Mouse (Mus musculus) cerebellum, adult (tissue): Measurements from ENCODE around the gene Atg7.

Experiments used
- ATAC-seq: cut with Nextera tagmentation; 2 replicates; pipeline ENCODE4 v1.9.2; 2017; ENCODE audit warnings: mild to moderate bottlenecking, moderate library complexity, mixed read lengths; ENCODE audit not compliant: insufficient number of reproducible peaks, low FRiP score, low TSS enrichment

Gene Atg7

GRCm38 (mm10) chr6:114778650-114779049 lies 135.8 kb downstream of the Atg7 start:
- no peak for ATAC-seq

- no peak for ATAC-seq
Observed at GRCm38 (mm10) chr6:114780583-114780982, 137.7 kb downstream of the Atg7 start.

DNA sequence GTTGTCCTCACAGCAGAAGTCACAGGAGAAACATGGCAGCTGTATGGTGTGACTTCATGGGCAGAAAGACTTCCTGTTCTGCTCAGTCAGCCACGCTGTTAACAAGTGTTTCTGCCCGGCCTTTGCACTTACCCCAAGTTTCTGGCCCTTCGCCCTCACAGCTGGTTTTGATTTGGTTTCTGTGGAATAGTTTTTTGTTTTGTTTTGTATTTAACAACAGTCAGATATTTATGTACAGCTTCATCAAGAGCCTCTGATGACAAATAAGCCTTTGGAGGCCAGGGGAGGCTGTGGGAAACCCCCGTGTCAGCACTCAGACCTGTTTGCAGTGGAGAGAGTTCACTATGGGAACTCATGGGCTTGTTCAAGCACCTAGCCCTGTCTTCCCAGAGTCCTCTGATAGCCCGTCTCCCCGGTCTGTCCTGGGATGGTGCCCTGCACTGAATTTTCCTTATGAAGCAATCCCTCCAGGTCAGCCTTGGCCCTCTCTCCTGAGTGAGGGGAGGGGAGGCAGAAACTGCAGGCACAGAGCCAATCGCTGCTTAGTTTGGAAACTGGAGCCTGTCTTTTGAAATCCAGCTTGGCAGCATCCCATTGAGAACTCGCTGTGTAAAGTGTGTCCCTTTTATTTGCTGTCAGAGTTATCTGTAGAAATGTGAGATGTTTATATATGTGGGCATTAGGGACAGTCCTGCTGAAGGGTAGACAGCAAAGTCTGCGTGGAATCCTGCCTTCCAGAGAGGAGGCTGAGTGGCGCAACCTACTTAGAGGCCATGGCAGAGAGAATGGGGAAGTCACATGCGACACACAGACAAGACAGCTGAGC lies 138.7 kb downstream of the Atg7 start:
- ATAC-seq = no peak

DNA sequence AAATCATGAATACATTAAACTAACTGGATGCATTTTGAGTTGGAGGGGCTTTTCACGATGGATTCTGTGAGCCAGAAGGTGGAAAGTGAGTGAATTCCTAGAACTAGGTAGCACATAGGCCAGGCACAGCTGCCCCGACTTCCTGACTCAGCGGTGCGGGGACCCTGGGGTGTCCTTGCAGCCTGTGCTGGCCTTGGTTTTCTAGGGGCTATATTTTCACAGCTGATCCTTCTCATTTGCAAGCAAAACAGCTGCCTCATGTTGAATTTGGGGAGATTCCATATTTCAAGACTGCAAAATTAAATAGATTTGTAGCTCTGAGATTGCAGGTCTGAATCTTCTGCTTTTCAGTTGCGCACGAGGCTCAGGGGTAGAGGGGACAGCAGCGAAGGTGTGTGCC lies 139.6 kb downstream of the Atg7 start:
- ATAC-seq = no peak

- no peak for ATAC-seq
Observed at GRCm38 (mm10) chr6:114786461-114786860, 143.6 kb downstream of the Atg7 start.

DNA sequence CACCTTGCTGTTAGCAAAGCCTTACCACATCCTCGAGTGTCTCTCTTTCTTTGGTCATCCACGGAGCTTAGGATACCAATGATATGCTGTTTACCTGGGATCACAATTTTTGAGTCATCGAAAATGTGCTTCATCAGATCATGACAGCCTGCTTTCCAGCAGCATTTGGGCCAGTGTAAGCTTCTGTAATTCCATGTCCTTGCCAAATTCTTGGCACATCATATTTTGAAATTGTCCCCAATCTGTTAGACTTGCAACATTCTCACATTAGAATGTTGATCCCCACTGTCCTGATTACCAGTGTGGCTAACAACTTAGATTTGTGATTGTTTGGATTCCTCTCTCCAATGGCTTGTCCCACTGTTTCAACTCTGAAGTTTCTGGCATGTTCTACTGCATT lies 144.7 kb downstream of the Atg7 start:
- no peak for ATAC-seq

DNA sequence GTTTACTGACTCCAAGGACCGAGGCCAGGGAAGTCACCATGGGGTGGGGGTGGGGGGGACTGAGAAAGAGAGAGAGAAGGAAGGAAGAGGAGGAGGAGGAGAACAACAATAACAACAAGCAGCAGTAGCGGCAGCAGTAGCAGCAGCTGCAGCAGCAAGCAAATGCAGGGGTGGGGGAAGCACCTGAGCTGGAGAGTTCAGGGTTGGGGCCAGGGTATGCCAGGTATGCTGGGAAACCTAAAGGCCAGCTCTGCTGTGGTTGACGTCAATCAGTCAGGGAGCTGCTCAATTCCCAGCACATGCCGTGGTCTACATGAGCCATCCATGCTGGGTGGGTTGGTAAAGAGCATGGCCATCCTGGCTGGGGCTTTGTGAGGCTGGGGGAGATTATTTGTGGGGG lies 145.8 kb downstream of the Atg7 start:
- no peak for ATAC-seq

DNA sequence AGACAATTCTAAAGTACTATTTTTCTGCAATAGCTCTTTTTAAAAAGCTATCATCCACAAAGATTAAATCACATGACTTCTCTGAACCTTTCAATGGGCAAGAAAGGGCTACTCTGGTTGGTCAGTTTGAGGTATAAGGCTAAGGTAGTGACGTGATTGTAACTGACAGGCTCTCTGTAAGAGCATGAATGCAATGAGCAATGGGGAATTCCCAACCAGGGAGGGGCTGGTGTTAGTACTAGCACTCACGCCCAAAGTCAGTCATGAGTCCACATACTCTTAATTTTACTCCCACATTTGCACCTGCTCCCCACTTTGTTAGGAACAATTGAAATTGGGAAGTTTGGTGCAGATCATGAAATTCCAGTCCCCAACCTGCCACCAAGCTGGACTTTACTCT lies 147.2 kb downstream of the Atg7 start:
- no peak for ATAC-seq

DNA sequence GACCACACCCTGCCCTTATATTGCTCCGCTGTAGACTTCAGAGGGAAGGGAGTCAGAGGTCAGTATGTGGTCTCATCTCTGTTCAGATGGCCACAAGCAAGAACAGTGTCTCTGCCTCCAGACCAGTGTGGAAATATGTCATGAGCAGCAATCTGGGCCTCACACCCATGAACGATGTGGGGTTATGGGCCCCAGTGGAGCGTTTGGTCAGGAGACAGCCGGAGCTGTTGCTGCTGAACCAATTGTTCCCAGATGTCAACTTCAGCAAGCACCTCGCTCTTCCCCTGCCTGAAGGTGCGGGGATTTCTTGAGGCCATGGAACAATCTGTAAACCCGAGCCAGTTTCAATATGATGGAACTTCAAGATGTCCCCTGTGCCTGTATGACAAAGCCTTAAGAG lies 148.0 kb downstream of the Atg7 start:
- no peak for ATAC-seq

GRCm38 (mm10) chr6:114791846-114792245 lies 148.9 kb downstream of the Atg7 start:
- ATAC-seq = no peak

- no peak for ATAC-seq
Observed at GRCm38 (mm10) chr6:114794706-114795105, 151.8 kb downstream of the Atg7 start.

- no peak for ATAC-seq
Observed at GRCm38 (mm10) chr6:114795706-114796325, 152.9 kb downstream of the Atg7 start.

DNA sequence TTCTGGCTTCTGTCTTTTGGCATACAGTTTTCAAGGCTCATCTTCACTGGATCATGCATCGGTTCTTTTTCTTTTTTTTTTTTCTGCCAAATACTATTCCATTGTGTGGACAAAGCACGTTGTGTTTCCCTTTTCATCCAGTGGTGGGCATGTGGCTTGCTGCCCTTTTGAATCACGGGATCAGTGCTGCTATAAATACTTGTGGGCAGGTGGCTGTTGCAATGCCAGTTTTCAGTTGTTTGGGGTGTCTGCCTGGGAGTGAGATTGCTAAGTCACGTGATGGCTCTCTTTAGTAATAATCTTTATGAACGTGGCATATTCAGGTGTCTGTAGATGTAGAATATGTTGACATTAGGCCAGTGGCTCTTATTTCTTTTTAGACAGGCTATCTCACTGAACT lies 155.0 kb downstream of the Atg7 start:
- ATAC-seq = no peak

GRCm38 (mm10) chr6:114798715-114799114 lies 155.8 kb downstream of the Atg7 start:
- ATAC-seq = no peak

GRCm38 (mm10) chr6:114800291-114800965 lies 157.5 kb downstream of the Atg7 start:
- ATAC-seq = no peak

DNA sequence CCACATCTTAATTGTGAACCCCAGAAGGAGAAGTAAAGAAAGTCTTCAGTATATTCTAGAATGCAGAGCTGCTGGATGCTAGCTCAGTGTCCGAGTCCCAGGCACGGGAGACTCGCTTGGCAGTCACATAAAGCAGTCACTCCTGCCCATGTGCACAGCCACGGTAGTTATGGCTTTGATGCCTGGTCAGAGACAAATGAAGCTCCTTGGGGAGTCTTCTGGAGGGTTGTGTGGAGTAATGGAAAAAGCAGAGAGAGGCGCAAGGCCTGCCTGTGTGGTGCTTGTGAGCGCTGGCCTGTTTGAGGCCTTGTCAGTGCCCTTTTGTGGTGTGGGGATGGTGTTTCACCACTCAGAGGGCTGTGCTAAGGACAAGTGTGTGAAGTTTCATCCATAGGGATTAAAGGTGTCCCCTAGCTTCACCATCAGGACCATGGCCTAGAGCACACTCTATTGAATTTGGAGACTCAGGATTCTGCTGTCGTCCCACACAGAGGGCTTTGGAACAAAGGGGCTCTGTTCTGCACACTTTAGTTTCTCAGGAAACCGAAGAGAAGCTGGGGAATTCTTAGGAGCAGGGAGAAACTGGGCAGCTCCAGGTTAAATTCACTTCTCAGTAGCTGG lies 161.1 kb downstream of the Atg7 start:
- no peak for ATAC-seq

DNA sequence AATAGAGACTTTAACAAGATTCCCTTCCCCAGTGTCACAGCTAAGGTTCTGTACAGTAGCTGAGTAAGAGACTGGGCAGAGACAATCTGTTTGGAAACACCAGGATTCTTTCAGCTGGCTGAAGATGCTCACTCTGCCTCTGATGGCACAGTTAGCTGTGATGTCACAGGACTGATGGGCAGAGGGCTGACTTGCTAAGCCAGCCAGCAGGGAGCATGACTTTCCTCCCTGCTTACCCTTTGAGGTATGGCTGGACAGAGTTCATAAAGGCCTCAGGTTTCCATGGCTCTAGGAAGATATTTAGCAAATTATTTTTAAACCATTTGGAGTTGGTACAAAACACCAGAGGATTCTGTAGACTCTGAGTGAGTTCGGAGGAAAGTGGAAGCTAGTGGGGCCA lies 162.0 kb downstream of the Atg7 start:
- ATAC-seq = no peak

DNA sequence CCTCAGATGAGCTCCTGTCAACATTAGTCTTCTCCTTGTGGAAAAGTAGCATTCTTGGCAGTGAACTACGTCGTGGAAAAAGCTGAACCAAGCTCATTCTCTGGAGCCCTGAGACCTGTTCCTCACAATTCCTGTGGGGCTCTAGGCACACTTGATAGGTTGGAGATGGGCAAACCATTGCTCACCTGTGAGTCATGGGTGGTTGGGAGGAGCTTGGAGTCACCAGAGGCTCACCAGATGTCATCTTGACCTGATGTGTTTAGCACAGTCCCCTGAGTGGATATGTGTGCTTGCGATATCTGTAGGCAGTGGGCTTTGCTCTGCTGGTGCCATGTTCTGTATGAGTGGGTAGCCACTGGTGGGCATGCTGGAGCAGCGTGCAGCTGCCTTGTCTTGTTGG lies 163.0 kb downstream of the Atg7 start:
- ATAC-seq = no peak

- ATAC-seq = no peak
Observed at GRCm38 (mm10) chr6:114807474-114807873, 164.6 kb downstream of the Atg7 start.

- ATAC-seq = no peak
Observed at GRCm38 (mm10) chr6:114808654-114809430, 165.9 kb downstream of the Atg7 start.
